Mouse (Mus musculus): Measurements from ENCODE around the gene Hes1. TPM values are rescaled to one million over a fixed set of nuclear protein-coding genes. Genes with fewer than 3 reads are reported as not detected.
"Not testable (repeated sequence)": the region's sequence is repeated elsewhere in the genome, so short reads cannot be mapped to it uniquely, and the experiment has no call there.

The Hes1 gene
- polyA plus RNA-seq, 1 experiment from 2014 or later, result 50.5 TPM

- ATAC-seq (ENCODE audit: low FRiP score, low read depth), result no peak
- Histone ChIP-seq H3K4me2 (replicated peaks) (no peak overlapping the region), H3K36me3 (no peaks in the 10 kb centered on the region), H3K4me1 (no peaks in the 10 kb centered on the region), H3K4me3 (no peak overlapping the region), H3K27ac (no peak overlapping the region), H3K27me3 (replicated peaks) (no peaks in the 10 kb centered on the region), H3K9me3 (no peaks in the 10 kb centered on the region), H3K9ac (no peak overlapping the region)
- 88% methylated on average over 9 of the region's 9 CpGs for WGBS
Observed at GRCm38 (mm10) chr16:30090200-30090865, 26.1 kb downstream of the Hes1 start.

DNA sequence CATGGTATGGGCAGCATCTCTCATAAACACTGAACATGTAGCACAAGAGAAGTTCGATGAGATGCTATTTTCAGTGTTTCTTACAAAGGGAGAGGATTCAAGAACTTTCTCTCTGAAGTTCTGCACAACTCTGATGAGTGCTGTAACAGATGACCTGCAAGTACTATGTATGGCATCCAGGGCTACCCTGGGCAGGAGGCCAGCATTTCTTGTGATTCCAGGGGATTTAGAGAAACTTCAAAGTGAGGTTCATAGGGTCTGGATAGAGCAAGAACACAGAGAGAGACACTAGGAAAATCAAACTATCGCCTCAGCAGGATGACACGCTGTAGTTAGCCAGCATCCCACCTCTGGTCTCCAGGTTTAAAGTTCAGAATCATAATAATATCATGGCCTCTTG lies 31.9 kb downstream of the Hes1 start:
- Histone ChIP-seq H3K9me3 (no peaks in the 10 kb centered on the region), H3K27ac (no peak overlapping the region), H3K36me3 (no peaks in the 10 kb centered on the region), H3K4me3 (no peak overlapping the region), H3K4me1 (peaks cover 6% of the 10 kb centered on the region; the same call in 1 of the 2 replicates), H3K9ac (no peak overlapping the region), H3K4me2 (replicated peaks) (no peak overlapping the region), H3K27me3 (replicated peaks) (no peaks in the 10 kb centered on the region)
- 87% methylated on average over 3 of the region's 3 CpGs for WGBS
- ATAC-seq (ENCODE audit: low FRiP score, low read depth), result no peak

DNA sequence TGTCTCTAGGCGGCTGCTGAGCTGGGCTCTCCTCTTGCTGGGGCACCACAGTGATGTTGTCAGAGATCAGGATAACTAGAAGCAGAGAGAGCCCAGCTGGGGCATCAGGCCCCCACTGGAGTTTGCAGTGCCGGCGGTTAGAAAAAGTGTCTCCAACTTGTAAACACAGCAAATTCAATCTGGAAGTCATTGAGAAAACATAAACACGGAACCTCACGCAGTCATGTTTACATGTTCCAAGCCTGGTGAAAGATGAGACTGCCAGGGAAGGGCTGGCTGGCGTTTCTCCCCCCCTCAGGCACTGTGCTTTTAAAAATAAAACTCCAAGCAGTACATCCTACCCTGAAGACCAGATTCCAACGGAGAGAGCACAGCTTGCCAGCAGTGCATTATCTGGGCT lies 32.3 kb downstream of the Hes1 start:
- ATAC-seq (ENCODE audit: low FRiP score, low read depth), result no peak
- Histone ChIP-seq H3K4me3 (no peak overlapping the region), H3K4me1 (peaks cover 6% of the 10 kb centered on the region; the same call in 1 of the 2 replicates), H3K4me2 (replicated peaks) (no peak overlapping the region), H3K27me3 (replicated peaks) (no peaks in the 10 kb centered on the region), H3K27ac (no peak overlapping the region), H3K9ac (no peak overlapping the region), H3K36me3 (no peaks in the 10 kb centered on the region), H3K9me3 (no peaks in the 10 kb centered on the region)
- WGBS, result 47% methylated on average over 7 of the region's 7 CpGs

GRCm38 (mm10) chr16:30099124-30099523 lies 34.9 kb downstream of the Hes1 start:
- H3K4me3 ChIP-seq, result no peak overlapping the region
- H3K27ac ChIP-seq, result no peak overlapping the region

DNA sequence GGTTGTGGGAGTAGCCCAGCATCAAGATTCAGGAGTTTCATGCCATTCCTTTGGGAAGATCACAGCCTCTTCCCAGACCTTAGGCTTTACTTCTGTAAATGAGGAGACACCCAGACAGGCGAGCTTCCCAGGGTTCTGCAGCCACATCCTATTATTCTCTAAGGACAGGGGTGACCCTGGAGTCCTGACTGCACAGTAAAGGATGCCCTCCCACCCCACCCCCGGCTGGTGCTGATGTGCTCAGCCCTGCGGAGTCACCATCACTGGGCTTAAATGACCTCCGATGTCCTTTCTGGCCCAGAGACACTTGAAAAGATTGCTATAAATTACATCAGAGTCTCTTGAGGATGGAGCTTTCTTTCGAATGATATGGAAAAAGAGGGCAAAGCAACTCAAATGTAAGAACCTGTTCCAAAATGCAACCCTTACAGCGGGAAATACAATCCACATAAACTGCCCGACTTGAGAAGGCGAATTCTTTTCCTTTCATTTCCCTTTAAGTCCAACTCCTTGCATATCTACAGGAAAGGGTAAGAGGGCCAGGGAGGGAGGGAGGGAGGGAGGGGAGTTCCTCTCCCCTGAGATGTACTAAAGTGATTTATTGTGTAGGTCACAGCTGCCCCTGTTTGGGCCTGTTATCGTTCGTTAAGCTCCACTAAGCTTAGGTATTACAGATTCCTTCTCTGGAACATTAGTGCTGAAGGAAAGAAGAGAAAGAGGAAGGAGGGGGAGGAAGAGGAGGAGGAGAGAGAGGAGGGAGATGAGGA lies 38.1 kb downstream of the Hes1 start:
- Histone ChIP-seq H3K9me3 (no peaks in the 10 kb centered on the region), H3K27ac (no peak overlapping the region), H3K9ac (no peak overlapping the region), H3K36me3 (no peaks in the 10 kb centered on the region), H3K4me1 (peaks cover 17% of the 10 kb centered on the region), H3K4me3 (no peak overlapping the region), H3K4me2 (replicated peaks) (peak overlapping the region; percentile 3), H3K27me3 (replicated peaks) (no peaks in the 10 kb centered on the region)
- ATAC-seq (ENCODE audit: low FRiP score, low read depth), result peak; percentile 88
- WGBS, result 7% methylated on average over 10 of the region's 10 CpGs

More at GRCm38 (mm10) chr16:30099124-30099523, 34.9 kb downstream of the Hes1 start:
- Histone ChIP-seq H3K4me2 (replicated peaks) (no peak overlapping the region), H3K4me1 (peaks cover 23% of the 10 kb centered on the region), H3K36me3 (no peaks in the 10 kb centered on the region), H3K9me3 (no peaks in the 10 kb centered on the region), H3K9ac (no peak overlapping the region), H3K27me3 (replicated peaks) (no peaks in the 10 kb centered on the region)
- WGBS, result 66% methylated on average over 5 of the region's 5 CpGs
- ATAC-seq (ENCODE audit: low FRiP score, low read depth), result no peak

GRCm38 (mm10) chr16:30102982-30103381 lies 38.8 kb downstream of the Hes1 start:
- WGBS, result 11% methylated on average over 3 of the region's 3 CpGs
- Histone ChIP-seq H3K4me2 (replicated peaks) (peak overlapping the region; percentile 3), H3K9ac (no peak overlapping the region), H3K4me1 (peaks cover 17% of the 10 kb centered on the region), H3K4me3 (no peak overlapping the region), H3K27ac (no peak overlapping the region), H3K36me3 (no peaks in the 10 kb centered on the region), H3K9me3 (no peaks in the 10 kb centered on the region), H3K27me3 (replicated peaks) (no peaks in the 10 kb centered on the region)
- peak; percentile 68; the same call in 1 of the 2 replicates for ATAC-seq (ENCODE audit: low FRiP score, low read depth)

DNA sequence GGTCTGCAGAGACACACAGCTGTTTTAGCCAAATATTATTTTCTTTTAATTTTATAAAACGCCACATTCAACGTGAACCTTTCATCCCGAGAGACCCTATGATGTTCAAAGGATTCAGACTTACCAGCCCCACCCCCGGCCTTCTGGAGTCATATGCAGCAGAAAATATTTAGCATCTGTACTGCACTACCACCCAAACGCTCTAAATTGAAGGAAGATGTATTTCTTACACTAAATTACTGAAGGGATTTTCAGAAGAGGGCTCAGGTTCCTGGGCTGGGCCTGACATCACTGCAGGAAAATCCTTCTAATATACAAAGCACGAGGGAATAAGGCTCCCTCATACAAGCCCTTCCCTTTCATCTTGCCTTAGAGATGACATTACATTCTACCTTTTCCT lies 39.3 kb downstream of the Hes1 start:
- Histone ChIP-seq H3K27ac (no peak overlapping the region), H3K4me2 (replicated peaks) (peak overlapping the region; percentile 3; the same call in 1 of the 2 replicates), H3K9me3 (no peaks in the 10 kb centered on the region), H3K36me3 (no peaks in the 10 kb centered on the region), H3K27me3 (replicated peaks) (no peaks in the 10 kb centered on the region), H3K9ac (no peak overlapping the region), H3K4me1 (peaks cover 17% of the 10 kb centered on the region), H3K4me3 (no peak overlapping the region)
- 51% methylated on average over 6 of the region's 6 CpGs for whole genome bisulfite sequencing
- peak; percentile 13; the same call in 1 of the 2 replicates for ATAC-seq (ENCODE audit: low FRiP score, low read depth)

DNA sequence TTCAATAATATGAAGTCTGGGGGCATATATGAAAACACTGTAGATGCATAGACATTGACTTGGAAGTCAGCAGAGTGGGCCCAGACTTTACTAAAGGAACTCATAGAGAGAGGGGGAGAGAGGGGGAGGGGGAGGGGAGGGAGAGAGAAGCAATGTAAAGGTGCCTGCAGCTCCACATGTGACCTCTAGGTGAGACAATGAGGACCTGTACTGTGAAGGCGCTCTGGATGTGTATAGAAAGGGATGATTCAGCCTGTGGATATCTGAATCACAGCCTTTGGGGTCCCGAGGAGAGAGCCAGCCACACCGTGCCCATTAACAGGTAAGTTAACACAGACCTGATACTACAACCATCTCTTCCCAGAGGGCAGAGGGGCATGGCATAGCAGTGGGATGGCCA lies 40.2 kb downstream of the Hes1 start:
- 87% methylated on average over 3 of the region's 3 CpGs for WGBS
- peaks cover 17% of the 10 kb centered on the region for H3K4me1 ChIP-seq
- no peak for ATAC-seq (ENCODE audit: low FRiP score, low read depth)
- no peak overlapping the region for H3K27ac ChIP-seq
- no peaks in the 10 kb centered on the region for H3K9me3 ChIP-seq
- no peaks in the 10 kb centered on the region for H3K36me3 ChIP-seq
- no peak overlapping the region for H3K4me3 ChIP-seq
- H3K4me2 ChIP-seq (replicated peaks), result no peak overlapping the region
- no peaks in the 10 kb centered on the region for H3K27me3 ChIP-seq (replicated peaks)
- no peak overlapping the region for H3K9ac ChIP-seq

DNA sequence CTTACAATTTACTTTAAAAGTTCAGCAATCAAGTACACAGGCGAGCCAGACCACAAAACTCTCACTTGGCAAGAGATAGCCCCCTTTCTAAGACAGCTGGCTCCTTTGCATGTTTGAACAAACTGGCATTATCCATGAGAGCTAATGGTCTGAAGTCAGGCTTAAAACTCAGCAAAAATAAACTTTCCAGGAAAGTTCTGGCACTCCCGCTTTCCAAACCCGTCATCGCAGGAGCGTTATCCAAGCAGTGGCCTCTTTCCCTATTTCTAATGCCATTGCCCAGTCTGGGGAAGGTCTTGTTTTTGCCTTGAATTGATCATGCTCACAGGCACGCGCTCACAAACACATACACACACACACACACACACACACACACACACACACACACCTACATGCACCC lies 41.3 kb downstream of the Hes1 start:
- Histone ChIP-seq H3K4me2 (replicated peaks) (no peak overlapping the region), H3K27me3 (replicated peaks) (no peaks in the 10 kb centered on the region), H3K9ac (no peak overlapping the region), H3K36me3 (no peaks in the 10 kb centered on the region), H3K4me1 (peaks cover 17% of the 10 kb centered on the region), H3K27ac (no peak overlapping the region), H3K4me3 (no peak overlapping the region), H3K9me3 (peaks cover 6% of the 10 kb centered on the region)
- WGBS, result 92% methylated on average over 7 of the region's 7 CpGs
- no peak for ATAC-seq (ENCODE audit: low FRiP score, low read depth)

GRCm38 (mm10) chr16:30108167-30108566 lies 44.0 kb downstream of the Hes1 start:
- ATAC-seq (ENCODE audit: low FRiP score, low read depth); H3K27me3 ChIP-seq (replicated peaks); H3K27ac ChIP-seq; H3K9ac ChIP-seq; H3K9me3 ChIP-seq; H3K36me3 ChIP-seq; H3K4me2 ChIP-seq (replicated peaks); H3K4me3 ChIP-seq; H3K4me1 ChIP-seq: not testable (repeated sequence)
- WGBS, result 84% methylated on average over 11 of the region's 11 CpGs

- Histone ChIP-seq H3K27ac (no peak overlapping the region), H3K4me1 (no peaks in the 10 kb centered on the region), H3K4me3 (no peak overlapping the region), H3K9me3 (peaks cover 6% of the 10 kb centered on the region), H3K36me3 (no peaks in the 10 kb centered on the region), H3K9ac (no peak overlapping the region), H3K4me2 (replicated peaks) (no peak overlapping the region), H3K27me3 (replicated peaks) (no peaks in the 10 kb centered on the region)
- WGBS, result 95% methylated on average over 3 of the region's 3 CpGs
- ATAC-seq (ENCODE audit: low FRiP score, low read depth), result no peak
Observed at GRCm38 (mm10) chr16:30110466-30110865, 46.3 kb downstream of the Hes1 start.

DNA sequence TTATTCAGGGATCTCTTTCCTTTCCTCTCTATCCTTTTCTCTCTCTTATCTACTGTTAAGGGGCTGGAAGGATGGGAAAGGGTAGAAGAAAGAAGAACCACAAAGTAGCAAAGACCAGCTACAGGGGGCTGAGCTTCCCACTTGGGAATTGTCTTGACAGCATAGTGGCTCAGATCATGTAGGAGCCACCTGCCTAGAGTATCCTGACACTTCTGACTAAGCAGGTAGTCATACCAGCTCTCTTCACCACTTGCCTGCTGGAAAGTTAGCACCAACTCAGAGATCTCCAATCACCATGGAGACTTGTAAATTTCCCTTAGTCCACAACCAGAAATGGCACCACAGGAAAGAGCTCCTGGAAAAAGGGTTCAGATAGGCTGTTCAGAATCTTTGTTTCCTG lies 46.9 kb downstream of the Hes1 start:
- Histone ChIP-seq H3K36me3 (no peaks in the 10 kb centered on the region), H3K27ac (no peak overlapping the region), H3K27me3 (replicated peaks) (no peaks in the 10 kb centered on the region), H3K9ac (no peak overlapping the region), H3K4me1 (no peaks in the 10 kb centered on the region), H3K4me3 (no peak overlapping the region), H3K4me2 (replicated peaks) (no peak overlapping the region), H3K9me3 (peaks cover 6% of the 10 kb centered on the region)
- ATAC-seq (ENCODE audit: low FRiP score, low read depth), result no peak

GRCm38 (mm10) chr16:30111566-30111965 lies 47.4 kb downstream of the Hes1 start:
- Histone ChIP-seq H3K36me3 (no peaks in the 10 kb centered on the region), H3K27ac (no peak overlapping the region), H3K27me3 (replicated peaks) (no peaks in the 10 kb centered on the region), H3K4me1 (no peaks in the 10 kb centered on the region), H3K4me2 (replicated peaks) (no peak overlapping the region), H3K4me3 (no peak overlapping the region), H3K9ac (no peak overlapping the region), H3K9me3 (peaks cover 6% of the 10 kb centered on the region)
- ATAC-seq (ENCODE audit: low FRiP score, low read depth), result no peak
- WGBS, result 78% methylated on average over 2 of the region's 2 CpGs
